Comparison of ENCODE assay signal across 15 mouse cellular contexts in genomic region chr14:111620821-111621220, GRCm38 (mm10). TPM values are rescaled to one million over a fixed set of nuclear protein-coding genes. Genes with fewer than 3 reads are reported as not detected.
"Had no signal": no experiment of that assay in that cellular context is flagged by ENCODE, and none has a peak within 500 bp of the region (broad histone marks: within the 10 kb centered on the region; RNA-seq: fewer than 3 reads in every experiment).

No protein-coding gene starts in this region.

- H3K9ac ChIP-seq: kidney, embryonic 15.5 days; liver, embryonic 15.5 days had no signal

- H3K9me3 ChIP-seq: kidney, embryonic 15.5 days; limb, embryonic 10.5 days; liver, embryonic 15.5 days; midbrain, embryonic 10.5 days had no signal

- ATAC-seq: lung, postnatal 0 days had no signal

- H3K27me3 ChIP-seq: kidney, embryonic 15.5 days; liver, embryonic 15.5 days had no signal

- DNase-seq: kidney, adult 18-20 months; kidney, postnatal 14 days; lung, adult 2 months; lung, postnatal 36 days; midbrain, embryonic 14.5 days; thymus, adult 18-20 months; thymus, postnatal 14 days had no signal

- H3K4me3 ChIP-seq: kidney, embryonic 15.5 days; limb, embryonic 10.5 days; liver, embryonic 15.5 days; midbrain, embryonic 10.5 days had no signal

- H3K4me1 ChIP-seq: kidney, embryonic 15.5 days; limb, embryonic 10.5 days; liver, embryonic 15.5 days; midbrain, embryonic 10.5 days had no signal

- H3K36me3 ChIP-seq: kidney, embryonic 15.5 days; limb, embryonic 10.5 days; liver, embryonic 15.5 days; midbrain, embryonic 10.5 days had no signal

- H3K27ac ChIP-seq: kidney, embryonic 15.5 days; limb, embryonic 10.5 days; liver, embryonic 15.5 days; midbrain, embryonic 10.5 days; stomach, postnatal 0 days had no signal

- H3K4me2 ChIP-seq: kidney, embryonic 15.5 days; liver, embryonic 11.5 days; liver, embryonic 15.5 days had no signal

RNA-seq across cellular contexts. Expression of gene Slitrk5, which starts 54.1 kb away (rescaled TPM):
- total RNA-seq: megakaryocyte progenitor cell, adult 5-6 weeks had no signal
- polyA plus RNA-seq: liver, embryonic 15.5 days had no signal
